Mouse (Mus musculus): ENCODE results near the gene Eya2. TPM values are rescaled to one million over a fixed set of nuclear protein-coding genes. Genes with fewer than 3 reads are reported as not detected.
A peak's percentile ranks its signal among the peaks of the same experiment; 100 is the strongest.
"Not testable (repeated sequence)": the region's sequence is repeated elsewhere in the genome, so short reads cannot be mapped to it uniquely, and the experiment has no call there.

The Eya2 gene
- polyA plus RNA-seq (2016; fragmentation: Nextera tagmentation; extraction: Ambion mirVana): 23.8 and 36.7 TPM in 2 replicates

- WGBS: under 1% methylated on average over 73 of the region's 83 CpGs
- H3K27me3 ChIP-seq (replicated peaks): peaks cover 12% of the 10 kb centered on the region
These were observed at the start of gene Eya2 for GRCm38 (mm10) chr2:165594907-165595675. Eya2 (plus strand) TSS chr2:165595032.

GRCm38 (mm10) chr2:165545687-165546086, 49.1 kb upstream of the Eya2 start:
- Histone ChIP-seq H3K4me3 (no peak overlapping the region), H3K27ac (no peak overlapping the region), H3K9me3 (no peaks in the 10 kb centered on the region), H3K9ac (no peak overlapping the region), H3K27me3 (replicated peaks) (no peaks in the 10 kb centered on the region), H3K4me2 (replicated peaks) (no peak overlapping the region), H3K4me1 (peaks cover 14% of the 10 kb centered on the region; the same call in 1 of the 2 replicates), H3K36me3 (no peaks in the 10 kb centered on the region)
- WGBS: 96% methylated on average over 2 of the region's 2 CpGs
- ATAC-seq (ENCODE audit: low FRiP score, low read depth): no peak

More at GRCm38 (mm10) chr2:165594907-165595675, at the start of gene Eya2:
- peak within 1 kb of the TSS; percentile 50; the same call in 1 of the 2 replicates for H3K27ac ChIP-seq
- no peaks in the 10 kb centered on the region for H3K9me3 ChIP-seq
- H3K36me3 ChIP-seq: no peaks in the 10 kb centered on the region
- H3K4me3 ChIP-seq: peak within 1 kb of the TSS; percentile 79
- peak within 1 kb of the TSS; percentile 95 for H3K4me2 ChIP-seq (replicated peaks)
- H3K4me1 ChIP-seq: peaks cover 28% of the 10 kb centered on the region
- peak within 1 kb of the TSS; percentile 81 for H3K9ac ChIP-seq
- peak; percentile 75 for ATAC-seq (ENCODE audit: low FRiP score, low read depth)

GRCm38 (mm10) chr2:165546341-165546740, 48.5 kb upstream of the Eya2 start:
- Histone ChIP-seq H3K9ac (no peak overlapping the region), H3K36me3 (no peaks in the 10 kb centered on the region), H3K4me2 (replicated peaks) (no peak overlapping the region), H3K9me3 (no peaks in the 10 kb centered on the region), H3K4me1 (peaks cover 14% of the 10 kb centered on the region; the same call in 1 of the 2 replicates), H3K27ac (no peak overlapping the region), H3K4me3 (no peak overlapping the region), H3K27me3 (replicated peaks) (no peaks in the 10 kb centered on the region)
- ATAC-seq (ENCODE audit: low FRiP score, low read depth): no peak
- WGBS: 54% methylated on average over 8 of the region's 8 CpGs

GRCm38 (mm10) chr2:165547410-165547809, 47.4 kb upstream of the Eya2 start:
- Histone ChIP-seq H3K4me3 (no peak overlapping the region), H3K27ac (no peak overlapping the region), H3K4me2 (replicated peaks) (no peak overlapping the region), H3K4me1 (peaks cover 14% of the 10 kb centered on the region; the same call in 1 of the 2 replicates), H3K9me3 (no peaks in the 10 kb centered on the region), H3K27me3 (replicated peaks) (no peaks in the 10 kb centered on the region), H3K36me3 (no peaks in the 10 kb centered on the region), H3K9ac (no peak overlapping the region)
- WGBS: 60% methylated on average over 9 of the region's 9 CpGs
- ATAC-seq (ENCODE audit: low FRiP score, low read depth): no peak

GRCm38 (mm10) chr2:165548627-165549026, 46.2 kb upstream of the Eya2 start:
- Histone ChIP-seq H3K9ac (no peak overlapping the region), H3K4me2 (replicated peaks) (no peak overlapping the region), H3K27ac (no peak overlapping the region), H3K4me3 (no peak overlapping the region), H3K9me3 (no peaks in the 10 kb centered on the region), H3K36me3 (no peaks in the 10 kb centered on the region), H3K4me1 (peaks cover 14% of the 10 kb centered on the region; the same call in 1 of the 2 replicates), H3K27me3 (replicated peaks) (no peaks in the 10 kb centered on the region)
- WGBS: 43% methylated on average over 6 of the region's 6 CpGs
- no peak for ATAC-seq (ENCODE audit: low FRiP score, low read depth)

GRCm38 (mm10) chr2:165550410-165550809, 44.4 kb upstream of the Eya2 start:
- 83% methylated on average over 7 of the region's 7 CpGs for WGBS
- H3K4me3 ChIP-seq; ATAC-seq (ENCODE audit: low FRiP score, low read depth); H3K4me2 ChIP-seq (replicated peaks); H3K27ac ChIP-seq; H3K36me3 ChIP-seq; H3K9me3 ChIP-seq; H3K27me3 ChIP-seq (replicated peaks); H3K9ac ChIP-seq: not testable (repeated sequence)
- H3K4me1 ChIP-seq: peaks cover 14% of the 10 kb centered on the region; the same call in 1 of the 2 replicates

- peaks cover 3% of the 10 kb centered on the region; the same call in 1 of the 2 replicates for H3K27me3 ChIP-seq (replicated peaks)
- H3K9ac ChIP-seq: no peak overlapping the region
- ATAC-seq (ENCODE audit: low FRiP score, low read depth): no peak
- no peaks in the 10 kb centered on the region for H3K36me3 ChIP-seq
- H3K4me3 ChIP-seq: no peak overlapping the region
- no peak overlapping the region for H3K4me2 ChIP-seq (replicated peaks)
- H3K9me3 ChIP-seq: no peaks in the 10 kb centered on the region
- no peak overlapping the region for H3K27ac ChIP-seq
- peaks cover 3% of the 10 kb centered on the region; the same call in 1 of the 2 replicates for H3K4me1 ChIP-seq
- WGBS: 74% methylated on average over 9 of the region's 9 CpGs
These were observed 40.8 kb upstream of the Eya2 start for GRCm38 (mm10) chr2:165554066-165554465.

GRCm38 (mm10) chr2:165557278-165557677, 37.6 kb upstream of the Eya2 start:
- Histone ChIP-seq H3K9ac (no peak overlapping the region), H3K36me3 (no peaks in the 10 kb centered on the region), H3K9me3 (no peaks in the 10 kb centered on the region), H3K4me2 (replicated peaks) (no peak overlapping the region), H3K4me1 (peaks cover 4% of the 10 kb centered on the region; the same call in 1 of the 2 replicates), H3K27ac (no peak overlapping the region), H3K27me3 (replicated peaks) (peaks cover 3% of the 10 kb centered on the region; the same call in 1 of the 2 replicates), H3K4me3 (no peak overlapping the region)
- ATAC-seq (ENCODE audit: low FRiP score, low read depth): no peak
- 84% methylated on average over 7 of the region's 7 CpGs for WGBS

- H3K9ac ChIP-seq: no peak overlapping the region
- H3K27me3 ChIP-seq (replicated peaks): peaks cover 7% of the 10 kb centered on the region
- no peaks in the 10 kb centered on the region for H3K36me3 ChIP-seq
- WGBS: 42% methylated on average over 11 of the region's 11 CpGs
- no peak overlapping the region for H3K4me2 ChIP-seq (replicated peaks)
- peaks cover 13% of the 10 kb centered on the region for H3K4me1 ChIP-seq
- no peak overlapping the region for H3K4me3 ChIP-seq
- no peak for ATAC-seq (ENCODE audit: low FRiP score, low read depth)
- H3K9me3 ChIP-seq: no peaks in the 10 kb centered on the region
- H3K27ac ChIP-seq: no peak overlapping the region
These were observed 35.9 kb upstream of the Eya2 start for GRCm38 (mm10) chr2:165558916-165559315.

GRCm38 (mm10) chr2:165559506-165560235, 35.2 kb upstream of the Eya2 start:
- no peaks in the 10 kb centered on the region for H3K36me3 ChIP-seq
- H3K4me1 ChIP-seq: peaks cover 20% of the 10 kb centered on the region
- H3K9ac ChIP-seq: no peak overlapping the region
- no peaks in the 10 kb centered on the region for H3K9me3 ChIP-seq
- no peak overlapping the region for H3K4me3 ChIP-seq
- peaks cover 6% of the 10 kb centered on the region for H3K27me3 ChIP-seq (replicated peaks)
- no peak for ATAC-seq (ENCODE audit: low FRiP score, low read depth)
- no peak overlapping the region for H3K4me2 ChIP-seq (replicated peaks)
- no peak overlapping the region for H3K27ac ChIP-seq
- 32% methylated on average over 11 of the region's 11 CpGs for WGBS

GRCm38 (mm10) chr2:165561861-165562260, 33.0 kb upstream of the Eya2 start:
- Histone ChIP-seq H3K4me2 (replicated peaks) (no peak overlapping the region), H3K4me3 (no peak overlapping the region), H3K9ac (0 out of 2 replicates have a peak overlapping the region, but pooled peaks have one; percentile 3), H3K27me3 (replicated peaks) (peaks cover 6% of the 10 kb centered on the region), H3K4me1 (peaks cover 24% of the 10 kb centered on the region), H3K36me3 (no peaks in the 10 kb centered on the region), H3K9me3 (no peaks in the 10 kb centered on the region), H3K27ac (no peak overlapping the region)
- ATAC-seq (ENCODE audit: low FRiP score, low read depth): no peak
- WGBS: 68% methylated on average over 6 of the region's 6 CpGs
